Mouse (Mus musculus) thymus, postnatal 25 days (tissue): ENCODE measurements around the gene Kcnd3.

Experiments used
- DNase-seq: peaks from one replicate; pipeline ENCODE4 v3.0.0; 2022

The Kcnd3 gene

DNA sequence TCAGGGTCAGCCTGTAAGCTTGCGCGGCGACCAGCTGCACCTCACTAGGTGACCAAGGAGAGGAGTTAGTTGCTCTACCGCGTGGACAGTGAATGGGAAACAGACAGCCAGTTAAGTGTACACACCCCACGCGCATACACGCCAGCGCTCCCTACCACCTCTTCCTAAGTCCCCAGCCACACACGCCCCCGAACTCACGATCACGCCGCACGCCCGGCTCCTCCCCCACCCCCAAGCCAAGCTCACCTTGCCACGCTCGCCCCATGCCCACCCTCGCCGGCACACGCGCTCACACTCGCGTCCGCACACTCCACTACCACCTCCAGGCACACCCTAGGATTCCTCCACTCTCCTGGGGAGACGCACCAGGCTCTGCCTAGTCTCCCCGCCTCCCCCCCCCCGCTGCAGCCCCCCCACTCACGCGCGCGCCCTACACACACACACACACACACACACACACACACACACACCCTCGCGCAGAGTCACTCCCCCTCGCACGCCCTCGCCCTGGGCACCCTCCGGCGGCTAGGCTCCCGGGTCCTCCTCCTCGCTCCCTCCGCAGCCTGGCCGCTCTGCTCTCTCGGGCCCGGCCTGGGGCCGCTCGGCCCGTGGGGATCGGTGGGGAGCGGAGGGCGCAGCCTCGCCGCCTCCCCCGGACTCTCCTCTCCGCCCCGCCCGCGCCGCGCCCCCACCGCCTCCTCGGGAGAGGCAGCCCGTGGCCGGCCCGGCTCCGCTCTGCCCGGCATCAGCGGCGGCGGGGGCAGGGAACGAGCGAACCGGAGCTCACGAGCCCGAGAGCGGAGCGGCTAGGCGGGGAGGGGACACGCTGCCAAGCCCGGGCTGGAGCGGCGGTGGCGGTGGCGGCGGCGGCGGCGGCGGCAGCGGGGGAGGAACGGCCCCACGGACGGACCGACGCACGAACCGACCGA lies at the start of gene Kcnd3:
Gene Kcnd3, plus strand, starts transcription at position 704 of the 929 bp plus-strand sequence.
- no peak for DNase-seq

DNA sequence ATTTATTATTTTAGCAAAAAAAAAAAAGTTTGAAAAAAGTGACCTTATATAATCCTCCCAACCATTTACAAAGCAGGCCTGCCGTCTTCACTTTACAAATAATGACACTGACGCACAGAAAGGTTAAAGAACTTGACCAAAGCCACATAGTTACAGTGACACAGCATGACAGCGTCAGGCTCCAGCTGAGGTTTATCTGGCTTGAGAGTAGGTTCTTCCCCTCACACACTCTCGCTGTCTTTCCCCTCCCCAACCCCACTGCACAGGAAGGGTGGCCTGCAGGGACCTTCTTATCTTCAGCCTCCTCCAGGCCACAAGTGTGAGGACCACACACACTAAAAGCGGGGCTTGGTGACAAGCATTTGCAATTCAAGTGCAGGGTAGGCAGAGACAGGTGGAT lies 49.5 kb upstream of the Kcnd3 start:
- no peak for DNase-seq

DNA sequence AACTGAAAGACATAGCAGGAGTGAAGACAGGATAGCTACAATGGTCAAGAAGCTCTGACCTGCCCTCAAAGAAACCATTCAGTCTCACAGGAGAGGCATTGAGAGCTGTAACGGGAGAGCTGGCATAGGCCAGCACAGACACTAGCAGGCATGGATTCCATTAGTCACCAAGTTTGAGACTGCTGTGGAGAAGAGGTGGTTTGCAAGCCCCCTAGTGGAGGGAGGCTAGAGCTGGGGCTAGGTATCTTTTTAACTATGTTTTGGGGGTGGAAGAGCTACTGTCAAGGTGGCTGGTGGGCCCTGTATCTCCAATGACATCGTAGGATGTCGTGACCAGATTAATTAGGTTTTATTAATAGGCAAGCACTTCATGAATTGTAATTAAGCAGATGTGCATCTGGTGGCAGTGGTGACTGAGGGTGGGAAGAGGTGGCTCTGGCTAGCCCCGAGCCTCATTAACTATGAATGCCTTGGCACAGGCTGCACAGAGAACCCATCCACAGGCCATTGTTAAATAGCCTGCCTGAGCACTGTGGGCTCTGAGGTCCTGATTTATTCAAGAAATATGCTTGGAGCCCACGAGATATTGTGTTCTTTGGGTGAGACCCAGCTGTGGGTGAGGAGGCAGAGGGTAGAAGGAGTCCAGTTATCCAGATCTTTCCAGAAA lies 48.6 kb upstream of the Kcnd3 start:
- no peak for DNase-seq

DNA sequence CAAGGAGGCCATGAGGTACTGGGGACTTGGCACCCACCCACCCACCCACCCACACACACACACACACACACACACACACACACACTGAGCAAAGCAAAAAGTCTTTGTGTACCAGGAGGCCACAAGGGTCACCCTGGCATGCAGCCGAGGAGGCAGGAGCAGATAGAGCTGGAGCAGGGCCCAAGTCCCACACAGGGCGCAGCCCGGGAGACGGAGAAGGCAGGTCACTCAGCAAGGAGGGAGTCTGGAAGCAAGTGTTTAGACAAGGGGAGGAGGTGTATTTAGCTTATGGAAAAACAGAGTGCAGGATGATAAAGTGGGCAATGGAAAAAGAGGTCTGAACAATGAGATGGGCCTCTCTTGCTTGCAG lies 48.1 kb upstream of the Kcnd3 start:
- DNase-seq = no peak

DNA sequence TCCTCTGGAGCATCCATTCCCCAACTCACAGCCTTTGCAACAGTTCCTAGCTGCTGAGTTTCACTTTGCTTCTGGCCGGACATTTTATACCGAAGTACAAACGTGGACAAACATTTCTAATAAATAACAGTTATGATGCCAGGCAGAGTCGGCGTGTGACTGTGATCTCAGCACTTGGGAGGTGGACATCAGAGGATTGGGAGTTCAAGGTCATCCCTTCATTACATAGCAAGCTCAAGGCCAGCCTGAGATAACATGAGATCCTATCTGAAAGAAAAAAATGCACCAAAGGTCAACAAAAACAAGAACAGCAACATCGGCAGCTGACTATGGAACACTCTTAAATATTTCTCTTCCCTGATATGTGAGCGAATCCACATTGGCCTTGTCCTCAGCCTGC lies 46.6 kb upstream of the Kcnd3 start:
- DNase-seq = no peak

DNA sequence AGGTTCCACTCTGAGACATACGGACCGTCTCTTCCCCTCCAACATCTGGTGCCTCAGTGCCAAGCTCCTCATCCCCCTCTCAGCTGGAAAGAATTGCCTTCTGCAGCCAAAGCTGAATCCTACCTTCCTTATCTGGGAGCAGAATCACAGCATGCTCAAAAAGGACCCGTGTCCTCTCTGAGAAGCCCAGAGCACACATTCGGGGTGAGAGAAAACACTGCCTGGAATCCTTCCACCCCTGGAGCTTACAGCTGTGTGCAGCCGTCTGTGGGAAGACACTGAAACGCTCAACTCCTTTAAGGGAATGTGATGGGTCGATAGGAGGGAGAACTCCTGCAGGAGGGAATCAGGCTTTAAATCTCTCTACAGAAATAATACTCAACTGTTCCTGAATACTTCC lies 46.1 kb upstream of the Kcnd3 start:
- no peak for DNase-seq

DNA sequence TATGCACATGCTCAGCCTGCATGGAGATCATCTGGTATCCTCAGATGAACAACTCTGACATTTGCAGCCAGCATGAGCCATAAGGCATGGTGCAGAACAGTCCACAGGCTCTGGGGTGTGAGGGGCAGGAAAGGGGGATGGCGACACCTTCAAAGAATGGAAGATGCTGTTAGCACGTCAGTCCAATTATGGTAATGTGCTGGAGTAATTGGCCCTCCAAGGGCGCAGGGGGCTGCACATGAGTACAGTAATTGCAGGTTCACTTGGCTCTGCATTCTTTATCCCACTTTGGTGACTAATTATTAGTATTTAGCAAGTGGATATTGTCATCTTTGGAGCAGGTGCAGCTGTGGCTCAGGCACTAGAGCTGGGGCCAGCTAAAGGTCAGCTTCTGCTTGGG lies 43.9 kb upstream of the Kcnd3 start:
- no peak for DNase-seq

DNA sequence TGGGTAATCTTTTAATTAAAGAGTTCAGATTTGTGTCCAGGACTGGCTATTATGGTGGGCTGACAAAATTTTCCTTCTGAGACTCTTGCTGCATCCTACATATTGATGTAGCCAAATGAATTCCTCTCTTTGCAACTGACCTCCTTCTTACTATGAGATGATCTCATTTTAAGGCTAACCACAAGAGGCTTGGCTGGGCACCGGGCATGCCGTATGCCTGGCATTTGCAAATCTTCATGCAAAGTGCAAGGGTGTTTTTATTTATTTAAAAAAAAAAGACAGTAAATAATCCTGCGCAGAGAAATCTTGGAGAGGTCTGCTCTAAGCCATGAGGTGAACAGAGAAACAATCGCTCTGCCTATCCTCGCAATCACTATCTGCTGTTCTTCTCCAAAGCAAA lies 41.3 kb upstream of the Kcnd3 start:
- no peak for DNase-seq

DNA sequence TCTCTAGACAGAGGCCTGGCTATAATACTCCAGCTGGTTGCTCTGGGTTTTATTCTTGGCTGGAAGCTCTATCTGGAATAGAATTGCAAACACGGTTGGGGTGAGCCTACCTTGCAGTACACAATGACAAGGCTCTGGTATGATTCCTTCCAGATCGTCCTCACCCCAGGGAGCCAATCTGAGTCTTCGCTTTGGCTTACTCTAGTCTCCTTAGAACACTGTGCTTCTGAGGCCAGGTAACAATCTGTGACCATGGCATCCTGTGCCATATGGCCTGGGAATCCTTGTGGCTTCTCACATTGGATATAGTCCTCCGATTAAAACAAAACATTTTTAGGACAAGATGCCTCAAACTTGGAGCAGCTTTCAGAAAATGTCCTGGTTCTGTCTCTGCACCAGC lies 40.4 kb upstream of the Kcnd3 start:
- no peak for DNase-seq

DNA sequence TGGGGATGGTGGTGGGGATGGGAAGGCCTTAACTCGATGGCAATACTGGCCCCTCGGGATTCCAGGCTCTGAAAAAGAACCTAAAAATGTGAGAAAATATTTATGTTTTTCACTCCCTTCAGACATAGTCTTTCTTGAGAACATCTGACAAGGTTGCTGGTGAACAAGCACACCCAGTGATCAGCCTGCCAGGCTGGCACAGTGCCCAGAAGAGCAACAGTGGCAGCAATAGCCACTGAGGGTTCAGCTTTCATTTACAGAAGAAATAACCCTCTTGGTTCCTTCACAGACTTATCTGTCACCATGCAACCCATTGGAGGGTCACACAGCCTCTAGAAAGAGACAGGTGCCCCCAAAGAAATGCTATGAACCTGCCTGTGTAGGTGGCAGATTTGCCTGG lies 39.9 kb upstream of the Kcnd3 start:
- DNase-seq = no peak

DNA sequence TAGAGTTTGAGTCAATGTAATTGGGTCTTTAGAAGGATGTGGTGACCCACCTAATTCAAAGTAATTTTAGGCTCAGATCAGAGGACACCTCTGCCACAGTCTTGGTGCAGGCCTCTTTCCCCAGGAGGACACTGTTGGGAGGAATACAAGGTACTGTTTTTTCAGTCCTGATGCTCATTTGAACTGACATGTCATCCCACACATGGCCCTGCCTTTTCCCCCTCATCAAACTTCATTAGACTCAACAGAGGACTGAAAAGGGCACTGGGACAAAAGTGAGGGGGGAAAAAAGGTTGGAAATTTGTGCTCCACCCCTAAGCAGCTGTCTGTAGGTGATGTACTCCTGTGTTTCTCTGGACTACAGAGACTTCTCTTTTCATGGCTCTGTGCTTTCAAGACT lies 39.4 kb upstream of the Kcnd3 start:
- DNase-seq = no peak

DNA sequence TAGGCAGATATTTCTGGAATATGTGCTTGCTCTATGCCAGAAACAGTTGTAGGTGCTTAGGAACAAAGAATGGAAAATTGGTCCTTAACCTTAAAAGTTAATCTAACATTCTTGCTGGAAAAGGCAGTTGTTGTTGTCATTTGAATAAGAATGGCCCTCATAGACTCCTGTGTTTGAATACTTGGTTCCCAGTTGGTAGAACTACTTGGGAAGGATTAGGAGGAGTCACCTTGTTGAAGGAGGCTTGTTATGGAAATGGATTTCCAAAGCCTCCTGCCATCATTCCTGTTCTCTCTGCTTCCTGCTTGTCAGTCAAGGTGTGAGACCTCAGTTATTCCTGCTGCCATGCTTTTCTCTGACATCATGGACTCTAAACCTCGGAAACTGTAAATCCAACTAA lies 33.7 kb upstream of the Kcnd3 start:
- DNase-seq = no peak

DNA sequence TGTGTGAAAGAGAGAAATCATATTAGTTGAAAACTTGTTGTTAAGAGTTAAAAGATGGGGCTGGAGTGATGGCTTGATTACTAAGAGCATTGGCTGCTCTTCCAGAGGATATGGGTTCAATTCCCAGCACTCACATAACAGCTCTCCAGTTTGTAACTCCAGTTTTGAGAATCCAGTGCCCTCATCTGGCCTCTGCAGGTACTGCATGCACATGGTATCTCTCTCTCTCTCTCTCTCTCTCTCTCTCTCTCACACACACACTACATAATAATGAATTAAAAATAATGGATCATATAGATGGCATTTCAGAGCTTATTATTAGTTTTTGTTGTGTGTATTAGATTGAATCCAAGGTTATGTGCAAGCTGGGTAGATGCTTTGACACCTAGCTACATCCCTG lies 29.7 kb upstream of the Kcnd3 start:
- peak; percentile 1 for DNase-seq

DNA sequence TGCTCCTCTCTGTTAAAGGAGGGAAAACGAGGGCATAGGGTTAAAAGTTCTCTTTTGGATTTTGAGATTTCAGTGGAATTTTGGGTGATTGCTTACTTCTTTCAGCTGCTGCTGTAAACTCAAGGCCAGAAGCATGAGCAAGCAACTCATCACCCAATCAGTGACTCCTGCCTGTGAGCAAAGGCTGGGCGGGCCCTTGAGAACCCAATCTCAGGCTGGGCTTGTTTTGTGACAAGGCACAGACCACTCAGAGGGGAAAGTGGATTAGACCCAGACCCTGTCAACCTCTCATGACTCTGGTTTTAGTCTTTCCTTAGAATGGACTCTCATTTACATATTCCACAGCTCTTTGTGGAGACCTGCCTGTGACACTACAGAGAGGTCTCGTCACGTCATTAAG lies 28.7 kb upstream of the Kcnd3 start:
- DNase-seq = no peak

DNA sequence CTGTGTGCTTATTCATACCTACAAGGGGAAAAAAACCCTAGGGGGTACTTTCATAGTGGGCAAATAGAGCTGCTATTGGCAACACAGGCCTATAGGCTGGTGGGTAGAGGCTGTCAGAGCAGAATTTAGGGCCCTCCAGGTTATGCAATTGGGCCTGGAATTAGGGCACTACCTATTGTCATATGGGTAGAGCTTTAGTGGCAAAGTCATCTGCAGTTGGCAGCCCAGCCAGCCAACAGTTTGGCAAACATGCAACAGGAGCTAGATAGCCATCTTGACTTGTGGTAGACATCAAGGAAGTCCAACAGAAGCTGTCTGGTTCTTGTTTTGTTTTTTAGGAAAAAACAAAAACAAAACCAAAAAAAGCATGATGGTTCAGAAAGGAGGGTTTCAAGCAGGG lies 23.5 kb upstream of the Kcnd3 start:
- no peak for DNase-seq

DNA sequence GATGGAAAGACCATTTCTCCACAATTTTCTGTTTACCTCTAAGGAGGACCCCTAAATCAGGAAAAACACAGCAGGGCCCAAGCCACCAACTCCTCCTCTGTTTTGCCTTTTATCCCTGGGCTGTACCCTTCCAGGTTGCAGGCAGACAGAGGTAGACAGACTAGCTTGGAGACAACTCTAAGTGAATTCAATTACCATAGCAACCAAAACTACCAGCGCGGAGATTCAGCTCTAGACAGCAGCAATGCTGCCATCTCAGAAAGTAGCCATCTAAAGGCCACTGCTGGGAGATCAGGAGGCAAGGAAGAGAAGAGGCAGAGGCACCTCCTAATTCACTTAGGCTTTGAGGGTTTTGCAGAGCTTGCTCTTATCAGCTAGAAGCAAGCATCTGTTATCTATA lies 15.7 kb upstream of the Kcnd3 start:
- no peak for DNase-seq

DNA sequence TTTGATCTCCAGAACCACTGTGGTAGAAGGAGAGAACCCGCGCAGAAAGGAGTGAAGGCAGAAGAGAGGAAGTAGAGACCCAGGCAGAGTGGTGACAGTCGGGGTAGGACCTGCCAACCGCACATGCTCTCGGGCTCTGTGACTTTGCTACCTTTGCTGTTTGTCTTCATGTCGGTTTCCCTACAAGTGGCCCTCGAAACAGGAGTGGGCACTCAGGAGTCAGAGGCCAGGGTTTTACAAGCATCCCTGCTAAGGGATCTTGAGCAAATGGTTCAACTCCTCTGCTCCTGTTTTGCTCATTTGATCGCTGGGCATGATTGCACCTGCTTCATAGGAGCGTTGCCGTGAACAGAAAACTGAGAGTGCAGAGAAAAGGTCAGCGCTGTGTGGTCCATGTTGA lies 15.2 kb upstream of the Kcnd3 start:
- DNase-seq = no peak

DNA sequence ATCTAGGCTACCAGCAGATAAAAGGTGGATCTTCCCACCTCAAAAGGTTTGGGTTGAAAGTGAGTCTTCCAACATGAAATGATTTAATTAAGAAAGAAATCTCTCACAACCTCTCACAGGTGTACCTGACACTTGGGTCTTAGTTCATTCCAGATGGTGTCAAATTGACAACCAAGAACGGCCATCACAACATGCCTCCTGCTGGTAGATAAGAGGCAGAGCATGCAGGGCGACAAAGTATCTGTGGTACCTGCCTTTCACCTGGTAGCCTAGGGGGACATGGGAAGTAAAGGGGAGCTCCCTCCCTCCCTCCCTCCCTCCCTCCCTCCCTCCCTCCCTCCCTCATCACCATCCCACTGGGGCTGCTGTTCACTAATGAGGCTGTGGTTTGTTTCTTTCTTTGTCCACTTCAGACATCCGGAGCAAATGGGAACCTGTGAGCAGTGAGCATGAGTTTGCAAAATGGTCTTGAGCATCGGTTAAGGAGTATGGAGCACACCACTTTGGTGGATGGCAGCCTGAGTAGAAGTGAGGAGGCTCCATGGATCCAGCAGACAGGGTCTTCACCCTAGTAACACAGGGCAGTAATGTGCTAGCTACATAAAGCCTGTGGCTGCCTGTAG lies 11.1 kb upstream of the Kcnd3 start:
- DNase-seq = no peak

DNA sequence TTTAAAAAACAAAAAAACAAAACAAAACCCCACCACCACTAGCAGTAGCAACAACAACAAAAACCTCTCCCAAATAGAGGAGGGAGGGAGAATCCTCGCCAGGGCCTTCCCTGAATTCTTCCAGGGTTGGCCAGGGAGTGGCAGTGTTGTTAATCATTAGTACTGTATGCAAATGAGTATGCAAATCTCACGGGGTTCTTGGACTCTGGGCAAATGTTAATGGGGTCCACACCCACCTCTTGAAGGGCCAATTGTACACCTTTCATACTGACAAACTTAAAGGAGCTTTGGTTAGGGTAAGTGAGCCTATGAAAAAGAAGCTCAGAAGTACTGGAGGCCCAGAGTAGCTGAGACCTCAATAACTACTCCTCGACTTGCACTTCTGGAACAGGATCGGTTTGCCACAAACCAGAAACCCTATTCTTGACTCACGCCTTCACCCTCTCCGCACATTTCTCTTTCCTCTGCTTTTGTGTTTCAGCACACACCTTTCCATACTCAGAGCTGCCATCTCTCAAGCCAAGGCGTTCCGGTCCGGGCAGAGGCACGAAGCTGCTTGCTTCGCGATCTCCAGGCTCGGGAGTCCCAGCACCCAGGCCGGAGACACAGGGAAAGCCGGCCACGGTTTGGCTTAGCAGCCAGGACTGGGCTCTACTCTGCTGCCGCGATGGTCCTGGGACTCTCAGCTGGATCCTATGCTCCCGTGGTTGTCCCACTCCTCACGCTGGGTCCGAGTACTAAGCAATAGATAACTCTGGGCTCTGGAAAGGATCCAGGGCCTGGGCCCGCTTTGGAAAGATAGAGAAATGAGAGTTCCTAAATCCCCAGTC lies 1.3 kb upstream of the Kcnd3 start:
- DNase-seq = no peak

DNA sequence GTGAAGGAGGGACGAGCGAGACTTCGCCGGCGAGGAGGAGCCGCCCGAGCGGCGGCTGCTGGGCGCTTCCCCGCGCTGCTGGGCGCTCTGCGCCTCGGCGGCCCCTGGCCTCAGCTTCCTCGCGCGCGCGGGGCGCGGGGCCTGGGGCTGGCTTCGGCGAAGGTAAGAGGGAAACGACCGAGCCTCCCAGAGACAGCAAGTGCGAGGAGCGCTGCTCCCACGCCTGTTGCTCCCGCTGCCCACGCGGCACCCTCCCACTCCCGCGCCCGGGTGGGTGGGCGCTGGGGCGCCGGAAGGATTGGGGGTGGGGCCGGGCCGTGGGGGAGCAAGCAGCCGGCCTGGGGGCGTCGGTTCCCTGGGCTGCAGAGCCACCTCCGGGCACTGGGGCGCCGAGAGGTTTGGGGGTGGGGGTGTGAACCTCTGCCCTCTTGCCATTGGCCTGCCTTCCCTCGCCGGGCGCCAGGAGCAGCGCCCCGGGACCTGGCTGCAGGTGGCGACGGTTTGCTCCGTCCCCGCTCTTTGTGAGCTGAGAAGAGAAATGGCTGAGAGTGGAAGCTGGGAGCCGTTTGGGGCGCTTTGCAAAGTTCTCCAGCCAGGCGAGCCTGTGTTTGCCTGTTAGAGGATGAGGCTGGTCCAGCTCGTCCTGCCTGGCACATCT lies 555 bp downstream of the Kcnd3 start:
- DNase-seq = peak; percentile 2

DNA sequence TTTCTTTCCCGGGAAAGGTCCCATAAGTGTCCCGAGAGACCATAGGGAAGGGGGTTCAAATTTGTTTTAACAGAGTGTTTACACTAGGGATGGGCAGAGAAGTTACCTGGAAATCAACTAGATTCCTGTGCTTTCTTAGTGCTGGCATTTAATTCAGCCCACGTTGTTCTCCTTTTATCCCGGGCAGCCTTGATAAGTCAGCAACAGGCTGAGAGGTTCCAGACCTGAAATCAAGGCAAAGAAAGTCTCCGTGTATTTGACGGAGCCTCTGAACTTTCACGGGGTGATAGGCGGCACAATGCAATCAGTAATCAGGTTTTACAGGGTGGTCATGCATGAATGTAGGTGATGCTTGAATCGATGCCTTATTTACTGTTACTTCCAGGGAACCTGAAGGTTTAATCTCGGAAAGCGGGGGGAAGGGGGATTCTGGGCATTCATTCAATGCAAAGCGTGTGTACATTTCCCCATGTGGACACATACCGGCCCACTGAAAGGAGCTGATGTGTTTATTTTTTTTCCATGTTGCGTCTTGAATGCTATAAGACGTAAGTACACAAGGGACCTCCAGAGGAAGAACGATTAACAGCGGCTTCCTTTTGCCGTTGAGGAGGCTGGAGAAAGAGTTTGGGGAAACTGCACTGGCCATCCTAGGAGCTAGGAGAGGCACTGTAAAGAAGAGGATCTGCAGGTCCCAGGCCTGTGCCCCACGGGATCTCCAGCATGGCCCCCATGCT lies 1.3 kb downstream of the Kcnd3 start:
- no peak for DNase-seq

DNA sequence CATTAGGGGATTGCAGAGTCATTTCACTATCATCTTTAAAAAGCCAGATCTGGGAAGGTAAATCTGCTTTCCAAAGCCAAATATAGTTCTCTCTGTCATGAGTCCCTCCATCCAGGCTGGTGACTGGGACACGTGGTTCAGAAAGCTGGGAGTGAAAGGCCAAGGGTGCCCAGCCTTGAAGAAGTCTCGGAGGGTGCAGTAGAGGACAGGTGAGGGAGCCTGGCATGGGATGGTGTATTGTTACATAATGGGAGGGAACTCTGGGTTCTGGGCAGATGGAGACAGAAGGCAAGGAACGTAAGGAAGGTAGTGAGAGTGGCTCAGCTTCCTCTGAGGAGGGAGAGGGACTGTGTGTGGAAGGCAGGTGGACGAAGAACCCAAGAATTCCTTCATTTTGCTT lies 5.5 kb downstream of the Kcnd3 start:
- no peak for DNase-seq
